Mouse (Mus musculus) cerebellum, adult 2 months (tissue): ENCODE measurements around the gene Itpr1.

Source experiments
- CTCF ChIP-seq: fragments of 200-500 bp; IDR thresholded peaks from 2 replicates; pipeline ENCODE4 v1.5.1; 2011; ENCODE audit warnings: low read depth, mild to moderate bottlenecking, control low read depth, low read length, moderate library complexity, borderline replicate concordance; ENCODE audit not compliant: insufficient read depth
- POLR2A ChIP-seq: fragments of 200-500 bp; IDR thresholded peaks from 2 replicates; pipeline ENCODE4 v1.6.1; 2011; ENCODE audit warnings: low read length, control low read depth, borderline replicate concordance; ENCODE audit not compliant: insufficient read depth

DNA sequence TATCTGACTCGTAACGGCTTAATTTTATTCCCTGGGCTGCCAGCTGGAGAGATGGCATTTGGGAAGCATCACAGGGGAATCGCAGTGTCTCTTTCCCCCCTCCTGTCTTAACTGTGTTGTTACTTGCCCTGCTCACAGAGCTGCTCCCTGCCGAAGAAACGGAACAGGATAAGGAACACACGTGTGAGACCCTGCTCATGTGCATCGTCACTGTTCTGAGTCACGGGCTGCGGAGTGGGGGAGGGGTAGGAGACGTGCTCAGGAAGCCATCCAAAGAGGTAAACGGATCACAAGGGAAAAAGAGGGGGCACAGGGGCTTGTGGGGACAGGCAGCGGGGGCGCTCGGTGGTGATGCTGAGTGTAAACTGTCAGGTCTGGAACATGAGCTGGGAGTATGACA is 305.7 kb downstream of the Itpr1 start:
- TF ChIP-seq CTCF = no peak
- no peak for TF ChIP-seq POLR2A
